In genomic region chr4:118199093-118199492, GRCm38 (mm10) we compare ENCODE assay signal across 16 mouse cellular contexts.
"Had no signal": no experiment of that assay in that cellular context is flagged by ENCODE, and none has a peak within 500 bp of the region (broad histone marks: within the 10 kb centered on the region; RNA-seq: fewer than 3 reads in every experiment).

No protein-coding gene starts in this region.

- H3K4me2 ChIP-seq: liver, embryonic 13.5 days; liver, embryonic 15.5 days; midbrain, embryonic 11.5 days; midbrain, embryonic 13.5 days; midbrain, embryonic 15.5 days; neural tube, embryonic 12.5 days had no signal

- H3K36me3 ChIP-seq: liver, embryonic 13.5 days; liver, embryonic 15.5 days; midbrain, embryonic 13.5 days; midbrain, embryonic 15.5 days; neural tube, embryonic 12.5 days had no signal

- H3K4me3 ChIP-seq: liver, embryonic 13.5 days; liver, embryonic 15.5 days; megakaryocyte, embryonic 14.5 days; midbrain, embryonic 13.5 days; midbrain, embryonic 15.5 days; neural tube, embryonic 12.5 days had no signal

- H3K9me3 ChIP-seq: liver, embryonic 13.5 days; liver, embryonic 15.5 days; midbrain, embryonic 13.5 days; midbrain, embryonic 15.5 days; neural tube, embryonic 12.5 days had no signal

- H3K27ac ChIP-seq: liver, embryonic 13.5 days; liver, embryonic 15.5 days; macrophage; midbrain, embryonic 13.5 days; midbrain, embryonic 15.5 days; neural tube, embryonic 12.5 days had no signal

- H3K9ac ChIP-seq: liver, embryonic 13.5 days; liver, embryonic 15.5 days; midbrain, embryonic 13.5 days; midbrain, embryonic 15.5 days; neural tube, embryonic 12.5 days had no signal

- DNase-seq: liver, embryonic 13.5 days; lung, adult 2 months; lung, postnatal 10 days; lung, postnatal 36 days; right cerebral cortex, postnatal 25 days; right cerebral cortex, postnatal 4 days; spleen, adult 18-20 months; thymus, postnatal 14 days; thymus, postnatal 36 days had no signal

- H3K4me1 ChIP-seq: liver, embryonic 13.5 days; liver, embryonic 15.5 days; megakaryocyte, embryonic 14.5 days; midbrain, embryonic 13.5 days; midbrain, embryonic 15.5 days; neural tube, embryonic 12.5 days had no signal

- ATAC-seq: midbrain, embryonic 13.5 days; midbrain, embryonic 15.5 days had no signal

- H3K27me3 ChIP-seq: liver, embryonic 13.5 days; liver, embryonic 15.5 days; midbrain, embryonic 13.5 days; midbrain, embryonic 15.5 days; neural tube, embryonic 12.5 days had no signal
